ENCODE assay signal across 8 mouse cellular contexts in the genomic region with DNA sequence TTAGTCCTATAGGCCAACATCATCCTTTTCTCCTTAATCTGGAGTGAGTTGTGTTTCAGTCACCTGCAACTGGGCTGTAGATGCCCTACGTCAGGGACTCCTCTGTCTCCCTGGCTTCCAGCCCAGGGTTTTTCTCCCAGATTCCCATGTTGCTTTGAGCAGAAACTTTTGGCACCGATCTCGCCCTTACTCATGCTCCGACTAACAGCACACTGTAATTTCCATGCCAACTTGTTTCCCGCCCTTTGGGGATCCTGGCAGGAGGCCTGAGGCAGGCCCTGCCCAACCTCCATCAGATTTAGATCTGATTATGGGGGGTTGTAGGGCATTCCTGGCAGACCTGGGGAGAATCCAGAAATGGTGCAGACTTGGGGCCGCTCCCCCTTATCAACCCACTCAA. TPM values are rescaled to one million over a fixed set of nuclear protein-coding genes. Genes with fewer than 3 reads are reported as not detected.
DNase-seq lines count a peak whose midpoint lies in the region; ATAC-seq and TF ChIP-seq lines count a peak whose summit lies in the region.

No protein-coding gene starts in this region.

- 77% methylated on average over 6 of the region's 6 CpGs for WGBS in midbrain, postnatal 0 days
- WGBS in midbrain, embryonic 13.5 days = 84% methylated on average over 6 of the region's 6 CpGs
- WGBS in heart, embryonic 14.5 days = 42% methylated on average over 6 of the region's 6 CpGs

- no peak overlapping the region for H3K4me2 ChIP-seq in midbrain, postnatal 0 days (ENCODE audit: low read depth, low read length, poor library complexity, severe bottlenecking)
- no peak overlapping the region for H3K4me2 ChIP-seq in midbrain, embryonic 13.5 days (replicated peaks)
- H3K4me2 ChIP-seq in heart, embryonic 14.5 days (ENCODE audit: low read length) = no peak overlapping the region

- DNase-seq in midbrain, postnatal 0 days (ENCODE audit: low spot score) = peak; percentile 90
- DNase-seq in cerebellum, postnatal 14 days = peak; percentile 78 to 83
- peak; percentile 58 to 70 for DNase-seq in left cerebral cortex, adult 9 months (ENCODE audit: low spot score in 2 of 2)
- DNase-seq in right cerebral cortex, postnatal 14 days = peak; percentile 53
- no peak for DNase-seq in B cell, adult 2 months
- no peak for DNase-seq in embryo, embryonic 10.5 days (ENCODE audit: low spot score)

- no peak overlapping the region for H3K4me3 ChIP-seq in midbrain, postnatal 0 days (ENCODE audit: low read depth, low read length)
- no peak overlapping the region for H3K4me3 ChIP-seq in midbrain, embryonic 13.5 days (replicated peaks)
- H3K4me3 ChIP-seq in heart, embryonic 14.5 days (ENCODE audit: control insufficient read depth in 1 of 2, insufficient read depth in 1 of 2, low read depth in 1 of 2, low read length in 2 of 2) = no peak overlapping the region

- no peaks in the 10 kb centered on the region for H3K27me3 ChIP-seq in midbrain, postnatal 0 days (ENCODE audit: insufficient read depth, low read length)
- H3K27me3 ChIP-seq in midbrain, embryonic 13.5 days = no peaks in the 10 kb centered on the region
- H3K27me3 ChIP-seq in heart, embryonic 14.5 days (ENCODE audit: control insufficient read depth, insufficient read depth, low read length) = no peaks in the 10 kb centered on the region

- ATAC-seq in midbrain, postnatal 0 days (ENCODE audit: low FRiP score) = no peak
- no peak for ATAC-seq in midbrain, embryonic 13.5 days
- peak; percentile 45 for ATAC-seq in heart, embryonic 14.5 days (ENCODE audit: insufficient number of reproducible peaks, insufficient read depth, low FRiP score, low read depth)

- H3K27ac ChIP-seq in midbrain, postnatal 0 days (ENCODE audit: low read depth, low read length) = no peak overlapping the region
- no peak overlapping the region for H3K27ac ChIP-seq in midbrain, embryonic 13.5 days
- peak overlapping the region; percentile 43 to 63; a peak in 3 of 4 replicates for H3K27ac ChIP-seq in heart, embryonic 14.5 days (replicated peaks in 1 of 2; ENCODE audit: control insufficient read depth in 1 of 2, insufficient read depth in 1 of 2, low read depth in 2 of 2, low read length in 2 of 2)

- TF ChIP-seq CTCF in midbrain, postnatal 0 days (IDR thresholded peaks at IDR 0.05) = no peak

- no peak overlapping the region for H3K9ac ChIP-seq in midbrain, postnatal 0 days (replicated peaks; ENCODE audit: low read length, poor library complexity, severe bottlenecking)
- H3K9ac ChIP-seq in midbrain, embryonic 13.5 days (replicated peaks) = no peak overlapping the region
- H3K9ac ChIP-seq in heart, embryonic 14.5 days (ENCODE audit: low read length) = no peak overlapping the region

- no peaks in the 10 kb centered on the region for H3K4me1 ChIP-seq in midbrain, postnatal 0 days (ENCODE audit: insufficient read depth, low read length)
- no peaks in the 10 kb centered on the region for H3K4me1 ChIP-seq in midbrain, embryonic 13.5 days (replicated peaks)
- peaks cover 25 to 30% of the 10 kb centered on the region in 2 experiments for H3K4me1 ChIP-seq in heart, embryonic 14.5 days (ENCODE audit: control insufficient read depth in 2 of 2, insufficient read depth in 2 of 2, low read length in 2 of 2)

- no peaks in the 10 kb centered on the region for H3K36me3 ChIP-seq in midbrain, postnatal 0 days (ENCODE audit: insufficient read depth, low read length)
- H3K36me3 ChIP-seq in midbrain, embryonic 13.5 days = no peaks in the 10 kb centered on the region
- H3K36me3 ChIP-seq in heart, embryonic 14.5 days (ENCODE audit: control insufficient read depth, insufficient read depth, low read length) = no peaks in the 10 kb centered on the region

- H3K9me3 ChIP-seq in midbrain, postnatal 0 days (ENCODE audit: low read length) = no peaks in the 10 kb centered on the region
- no peaks in the 10 kb centered on the region for H3K9me3 ChIP-seq in midbrain, embryonic 13.5 days
- no peaks in the 10 kb centered on the region for H3K9me3 ChIP-seq in heart, embryonic 14.5 days (ENCODE audit: control insufficient read depth, low read length)

RNA-seq across cellular contexts. Expression of gene Ksr1, which starts 42.0 kb away (rescaled TPM):
- 33.7 and 38.1 TPM in 2 replicates for total RNA-seq in midbrain, postnatal 0 days (2014; rRNA removed)
- 2.6 and 3.2 TPM in 2 replicates for polyA plus RNA-seq in midbrain, postnatal 0 days (2015; fragmentation: Nextera tagmentation; extraction: Ambion mirVana)
- 2.3 and 3.7 TPM in 2 replicates for polyA plus RNA-seq in midbrain, embryonic 13.5 days (2015; fragmentation: Nextera tagmentation; extraction: Ambion mirVana)
- 4.3 and 5.8 TPM in 2 replicates for polyA plus RNA-seq in heart, embryonic 14.5 days (2014; fragmentation: Nextera tagmentation; extraction: Ambion mirVana)

Comparison
In these comparisons a context has a peak if more than half of its experiments do, and no peak if none do; other contexts are left out.
1. DNase-seq: peak in midbrain, postnatal 0 days (single experiment), cerebellum, postnatal 14 days (2 of 2), left cerebral cortex, adult 9 months (2 of 2) and right cerebral cortex, postnatal 14 days (single experiment); none in B cell, adult 2 months (0 of 2) and embryo, embryonic 10.5 days (single experiment).
2. H3K27ac ChIP-seq: peak in heart, embryonic 14.5 days (2 of 2); none in midbrain, postnatal 0 days (single experiment) and midbrain, embryonic 13.5 days (single experiment).